Mouse (Mus musculus) stomach, embryonic 14.5 days (tissue): ENCODE data around the gene Cda. TPM values are rescaled to one million over a fixed set of nuclear protein-coding genes. Genes with fewer than 3 reads are reported as not detected.

Source experiments
- ATAC-seq: fragments of 200-750 bp; cut with Nextera tagmentation; 2 replicates; pipeline ENCODE4 v1.8.0; 2017; ENCODE audit warnings: low read depth, moderate TSS enrichment; ENCODE audit not compliant: insufficient number of reproducible peaks, insufficient read depth, low FRiP score
- H3K27ac ChIP-seq: fragments of 300-500 bp; sonication (generic); 2 replicates; pipeline ENCODE4 v1.5.1; 2014; ENCODE audit warnings: mild to moderate bottlenecking, low read length, moderate library complexity, mixed read lengths
- H3K27me3 ChIP-seq: fragments of 300-500 bp; sonication (generic); 2 replicates; pipeline ENCODE4 v1.6.1; 2014; ENCODE audit warnings: low read length, control low read depth, mixed read lengths; ENCODE audit not compliant: control insufficient read depth, insufficient read depth
- H3K36me3 ChIP-seq: fragments of 300-500 bp; sonication (generic); 2 replicates; pipeline ENCODE4 v1.6.1; 2014; ENCODE audit warnings: mild to moderate bottlenecking, control low read depth, low read length, moderate library complexity, mixed read lengths; ENCODE audit not compliant: control insufficient read depth, insufficient read depth
- H3K4me1 ChIP-seq: fragments of 300-500 bp; sonication (generic); 2 replicates; pipeline ENCODE4 v1.6.1; 2014; ENCODE audit warnings: low read length, control low read depth, mixed read lengths; ENCODE audit not compliant: control insufficient read depth, insufficient read depth
- H3K4me2 ChIP-seq: fragments of 300-500 bp; sonication (generic); replicated peaks from 2 replicates; pipeline ENCODE4 v1.6.1; 2014; ENCODE audit warnings: low read depth, low read length, control low read depth
- H3K4me3 ChIP-seq: fragments of 300-500 bp; sonication (generic); 2 replicates; pipeline ENCODE4 v1.5.1; 2014; ENCODE audit warnings: low read depth, low read length, control low read depth
- H3K9ac ChIP-seq: fragments of 300-500 bp; sonication (generic); replicated peaks from 2 replicates; pipeline ENCODE4 v1.6.1; 2014; ENCODE audit warnings: low read depth, mild to moderate bottlenecking, control low read depth, low read length, moderate library complexity, mixed read lengths
- H3K9me3 ChIP-seq: fragments of 300-500 bp; sonication (generic); 2 replicates; pipeline ENCODE4 v1.6.1; 2016; ENCODE audit warnings: low read depth, low read length, control low read depth; ENCODE audit not compliant: control insufficient read depth
- WGBS: fragments of 180-500 bp; shearing (Covaris S2); extraction: QIAGEN DNeasy Blood & Tissue Kit; methylation state at CpG from one replicate; pipeline ENCODE4 v1.1.7; 2014; 5-methylcytosine and 5-hydroxymethylcytosine counted together
- polyA plus RNA-seq: library from polyadenylated mRNA; unstranded; fragments of >200 nt; fragmentation: Nextera tagmentation; extraction: Ambion mirVana; gene quantifications from 2 replicates; pipeline ENCODE4 v1.2.1, GENCODE M21; 2014

The Cda gene
- 8.3 and 11.5 TPM in 2 replicates for polyA plus RNA-seq

DNA sequence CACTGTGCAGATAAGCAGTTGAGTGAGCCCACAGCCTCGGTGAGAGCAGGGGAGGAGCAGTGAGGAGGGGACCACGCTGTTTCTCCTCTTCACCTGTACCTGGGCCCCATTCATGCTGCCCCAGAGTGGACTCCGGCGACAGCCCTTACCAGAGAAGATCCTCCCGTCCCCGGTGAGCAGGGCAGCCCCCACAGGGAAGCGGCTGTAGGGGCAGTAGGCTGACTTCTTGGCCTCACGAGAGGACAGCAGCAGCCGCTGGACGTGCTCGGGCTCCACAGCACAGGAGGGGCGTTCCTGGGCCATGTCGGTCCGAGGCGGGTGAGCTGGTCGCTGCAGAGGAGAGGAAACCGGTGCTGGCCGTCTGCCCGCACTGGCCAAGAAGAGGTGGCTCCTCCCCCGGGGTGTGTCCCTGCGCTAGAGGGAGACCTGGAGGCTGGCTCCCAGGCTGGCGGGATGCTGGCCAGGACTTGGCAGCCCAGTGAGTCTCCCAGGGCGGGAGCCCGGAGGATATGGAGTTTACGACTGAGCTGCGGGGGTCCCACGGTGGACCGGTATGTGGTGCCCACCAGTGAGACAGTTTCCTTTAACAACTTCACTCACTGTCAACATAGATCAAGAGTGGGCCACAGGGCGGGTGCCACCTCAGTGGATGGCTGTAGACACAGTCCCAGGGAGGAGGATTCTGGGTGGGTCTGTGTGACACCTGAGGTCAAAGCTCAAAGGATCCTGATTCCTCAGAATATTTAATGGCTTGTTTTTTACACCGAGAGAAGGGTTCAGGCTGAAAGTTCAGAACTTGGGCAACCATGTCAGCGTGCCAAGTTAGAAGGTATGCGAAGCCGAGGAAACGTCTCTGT lies at the start of gene Cda:
Cda (minus strand) TSS at position 352 of the 857 bp plus-strand sequence.
- Histone ChIP-seq H3K9me3 (no peaks in the 10 kb centered on the region), H3K4me3 (peak within 1 kb of the TSS; percentile 24), H3K27me3 (no peaks in the 10 kb centered on the region), H3K36me3 (no peaks in the 10 kb centered on the region), H3K4me1 (no peaks in the 10 kb centered on the region), H3K4me2 (peak within 1 kb of the TSS; percentile 56), H3K27ac (no peak within 1 kb of the TSS), H3K9ac (peak within 1 kb of the TSS; percentile 10; the same call in 1 of the 2 replicates)
- 8% methylated on average over 34 of the region's 34 CpGs for WGBS
- ATAC-seq: peak; percentile 89

DNA sequence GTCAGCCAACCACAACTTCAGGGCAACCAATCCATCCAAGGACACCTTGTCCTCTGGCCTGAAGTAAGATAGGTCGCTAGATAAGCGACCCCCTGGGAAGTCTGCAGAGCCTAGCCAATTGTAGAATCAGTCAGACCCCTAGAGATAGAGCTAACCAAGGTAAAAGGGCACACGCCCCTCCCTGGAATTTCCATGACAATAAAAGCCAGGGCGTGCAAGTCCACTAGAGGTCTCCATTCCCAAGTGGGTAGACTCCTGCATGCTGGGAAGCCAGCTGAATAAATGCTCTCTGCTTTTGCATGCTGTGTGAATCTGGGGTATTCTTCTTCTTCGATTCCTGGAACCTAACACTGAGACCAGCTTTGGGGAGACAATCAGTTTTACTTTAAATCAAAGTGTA lies 48.6 kb upstream of the Cda start:
- WGBS: 64% methylated on average over 5 of the region's 5 CpGs
- H3K4me2 ChIP-seq: no peak overlapping the region
- no peak overlapping the region for H3K4me3 ChIP-seq
- H3K9me3 ChIP-seq: no peaks in the 10 kb centered on the region
- no peaks in the 10 kb centered on the region for H3K4me1 ChIP-seq
- no peak for ATAC-seq
- no peaks in the 10 kb centered on the region for H3K36me3 ChIP-seq
- no peak overlapping the region for H3K27ac ChIP-seq
- no peak overlapping the region for H3K9ac ChIP-seq
- H3K27me3 ChIP-seq: no peaks in the 10 kb centered on the region

DNA sequence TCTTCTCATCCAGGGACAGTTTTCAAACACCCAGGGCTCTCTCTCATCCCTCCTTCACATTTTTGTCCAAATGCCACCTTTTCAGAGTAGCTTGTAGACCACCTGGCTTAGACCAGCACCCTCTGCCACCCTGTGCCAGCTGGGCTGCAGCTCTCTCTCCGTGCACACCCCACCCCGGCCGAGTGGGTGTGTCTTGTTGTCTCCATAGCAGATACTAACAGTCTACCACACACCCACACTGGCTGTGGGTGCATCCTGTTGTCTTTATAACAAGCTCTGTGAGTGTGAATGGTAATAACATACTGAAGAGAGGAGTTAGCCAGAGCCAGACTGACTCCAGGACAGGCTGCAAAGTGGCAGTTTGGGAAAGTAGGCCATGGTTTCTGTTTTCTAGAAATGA lies 48.2 kb upstream of the Cda start:
- no peaks in the 10 kb centered on the region for H3K36me3 ChIP-seq
- no peaks in the 10 kb centered on the region for H3K9me3 ChIP-seq
- ATAC-seq: no peak
- WGBS: 77% methylated on average over 3 of the region's 3 CpGs
- H3K4me1 ChIP-seq: no peaks in the 10 kb centered on the region
- H3K27ac ChIP-seq: no peak overlapping the region
- H3K9ac ChIP-seq: no peak overlapping the region
- H3K4me3 ChIP-seq: no peak overlapping the region
- no peaks in the 10 kb centered on the region for H3K27me3 ChIP-seq
- H3K4me2 ChIP-seq: no peak overlapping the region

DNA sequence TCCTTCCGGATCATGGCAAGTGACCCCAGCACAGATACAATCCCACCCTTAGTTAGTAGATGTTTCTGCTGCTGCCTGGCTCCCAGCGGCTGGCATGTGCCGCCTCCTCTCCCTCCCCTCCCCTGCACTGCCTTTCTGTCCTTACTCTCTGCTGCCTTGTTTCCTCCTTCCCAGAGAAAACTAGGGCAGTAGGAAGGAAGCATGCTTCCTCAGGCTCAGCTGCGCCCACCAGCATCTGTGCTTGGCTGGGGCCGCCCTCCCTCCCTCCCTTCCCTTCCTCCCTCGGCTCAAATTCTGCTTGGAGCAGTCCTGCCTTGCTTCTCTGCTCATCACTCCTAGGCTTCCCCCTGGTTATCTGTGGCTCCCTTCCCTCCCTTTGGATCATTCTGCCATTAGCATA lies 46.9 kb upstream of the Cda start:
- ATAC-seq: no peak
- no peak overlapping the region for H3K4me2 ChIP-seq

DNA sequence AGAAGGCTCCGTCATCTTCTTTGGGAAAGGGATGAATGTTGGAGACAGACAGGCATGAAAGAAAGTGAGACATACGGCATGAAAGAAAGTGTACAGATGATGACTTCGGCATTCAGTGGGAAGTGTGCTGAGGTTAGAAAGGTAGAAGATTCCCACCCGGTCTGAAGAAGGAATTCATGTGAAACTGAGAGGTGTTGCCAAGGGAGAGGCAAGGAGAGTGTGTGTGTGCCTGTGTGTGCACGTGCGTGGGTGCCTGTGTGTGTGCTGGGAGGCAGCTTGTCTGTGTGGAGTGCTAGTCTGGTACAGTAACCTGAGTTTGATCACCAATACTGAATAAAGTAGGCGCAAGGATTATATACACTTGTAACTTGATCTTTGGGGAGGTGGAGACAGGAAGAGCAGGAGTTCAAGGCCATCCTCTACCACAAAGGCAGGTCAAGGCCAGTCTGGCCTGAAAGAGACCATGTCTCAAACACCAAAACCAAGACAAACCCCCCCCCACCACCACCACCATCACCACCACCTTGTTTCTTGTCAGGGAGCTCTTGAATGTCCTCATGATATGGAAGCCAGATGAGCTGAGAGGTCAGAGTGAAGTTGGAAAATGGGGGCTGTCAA lies 43.8 kb upstream of the Cda start:
- H3K4me2 ChIP-seq: no peak overlapping the region
- no peak overlapping the region for H3K4me3 ChIP-seq
- H3K27ac ChIP-seq: no peak overlapping the region
- 45% methylated on average over 7 of the region's 7 CpGs for WGBS
- no peaks in the 10 kb centered on the region for H3K9me3 ChIP-seq
- H3K36me3 ChIP-seq: no peaks in the 10 kb centered on the region
- no peaks in the 10 kb centered on the region for H3K27me3 ChIP-seq
- no peaks in the 10 kb centered on the region for H3K4me1 ChIP-seq
- no peak overlapping the region for H3K9ac ChIP-seq
- ATAC-seq: no peak

More for the DNA sequence above, 46.9 kb upstream of the Cda start:
- no peak overlapping the region for H3K9ac ChIP-seq
- no peak overlapping the region for H3K4me3 ChIP-seq
- no peaks in the 10 kb centered on the region for H3K9me3 ChIP-seq
- H3K27me3 ChIP-seq: no peaks in the 10 kb centered on the region
- H3K27ac ChIP-seq: no peak overlapping the region
- no peaks in the 10 kb centered on the region for H3K36me3 ChIP-seq
- no peaks in the 10 kb centered on the region for H3K4me1 ChIP-seq
- WGBS: 17% methylated on average over 6 of the region's 6 CpGs

DNA sequence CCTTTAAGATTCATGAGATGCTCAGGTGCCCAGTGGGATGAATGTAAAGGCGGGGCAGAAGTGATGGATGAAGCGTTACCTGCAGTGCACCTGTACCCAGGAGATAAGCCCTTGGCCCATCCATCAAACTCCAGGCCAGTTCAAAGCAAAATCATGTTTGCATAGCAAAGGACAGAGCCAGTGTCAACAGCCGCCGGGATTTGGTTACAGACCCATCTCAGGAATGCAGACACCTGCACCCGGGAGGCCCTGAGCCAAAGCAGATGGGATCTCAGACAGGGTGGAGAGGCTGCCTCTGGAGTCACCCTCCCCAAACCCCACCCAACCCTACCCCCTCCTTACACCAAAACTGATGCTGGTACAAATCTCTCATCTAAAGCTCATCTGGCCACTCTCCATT lies 43.2 kb upstream of the Cda start:
- WGBS: 10% methylated on average over 5 of the region's 5 CpGs
- Histone ChIP-seq H3K9ac (no peak overlapping the region), H3K4me1 (no peaks in the 10 kb centered on the region), H3K27ac (no peak overlapping the region), H3K36me3 (no peaks in the 10 kb centered on the region), H3K4me2 (no peak overlapping the region), H3K27me3 (no peaks in the 10 kb centered on the region), H3K9me3 (no peaks in the 10 kb centered on the region), H3K4me3 (no peak overlapping the region)
- ATAC-seq: peak; percentile 46; the same call in 1 of the 2 replicates

DNA sequence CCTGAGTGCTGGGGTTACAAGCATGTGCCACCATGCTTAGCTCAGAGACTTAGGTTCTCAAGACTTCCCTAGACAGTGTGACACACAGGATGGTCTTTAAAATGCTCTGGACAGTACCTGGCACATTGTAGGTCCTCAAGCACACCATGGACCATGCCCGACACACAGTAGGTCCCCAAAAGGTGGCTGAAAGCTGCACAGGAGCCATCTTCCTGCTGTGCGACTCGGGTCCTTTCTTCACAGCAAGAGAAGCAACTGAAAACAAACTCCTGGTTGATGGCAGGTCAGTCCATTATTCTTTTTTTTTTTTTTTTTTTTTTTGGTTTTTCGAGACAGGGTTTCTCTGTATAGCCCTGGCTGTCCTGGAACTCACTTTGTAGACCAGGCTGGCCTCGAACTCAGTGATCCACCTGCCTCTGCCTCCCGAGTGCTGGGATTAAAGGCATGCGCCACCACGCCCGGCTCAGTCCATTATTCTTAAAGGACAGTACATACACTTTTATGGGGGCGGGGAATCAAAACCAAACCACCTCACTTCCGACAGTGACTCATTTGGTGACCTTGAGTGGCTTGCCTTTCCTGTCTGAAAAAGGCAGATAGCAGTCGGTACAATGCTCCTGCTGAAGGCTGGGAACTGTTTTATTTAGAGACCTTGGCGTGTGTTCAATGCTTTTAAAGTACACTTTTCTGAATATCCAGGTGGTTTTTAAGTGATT lies 39.8 kb upstream of the Cda start:
- H3K4me1 ChIP-seq: no peaks in the 10 kb centered on the region
- no peak overlapping the region for H3K27ac ChIP-seq
- no peaks in the 10 kb centered on the region for H3K9me3 ChIP-seq
- no peaks in the 10 kb centered on the region for H3K36me3 ChIP-seq
- WGBS: 64% methylated on average over 12 of the region's 13 CpGs
- H3K27me3 ChIP-seq: no peaks in the 10 kb centered on the region
- no peak overlapping the region for H3K9ac ChIP-seq
- no peak for ATAC-seq
- H3K4me3 ChIP-seq: no peak overlapping the region
- H3K4me2 ChIP-seq: no peak overlapping the region

DNA sequence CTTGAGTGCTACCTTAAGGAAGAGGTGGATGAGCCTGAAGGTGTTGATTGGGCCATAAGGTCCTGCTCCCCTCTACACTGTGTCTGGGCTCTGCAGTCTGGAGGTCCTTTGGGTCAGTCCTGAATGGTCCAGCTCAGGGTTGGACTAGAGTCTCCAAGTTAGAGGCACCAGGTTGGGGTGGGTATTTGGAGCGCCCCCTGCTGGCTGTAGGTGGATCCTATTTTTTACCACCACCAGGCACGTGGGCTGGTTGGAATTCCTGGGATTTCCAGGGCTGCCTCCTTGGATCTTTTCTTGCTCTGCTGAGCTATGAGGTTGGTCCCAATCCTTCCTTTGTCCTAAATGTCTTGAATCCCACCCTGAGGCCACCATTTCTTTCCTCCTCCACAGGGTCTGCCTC lies 37.0 kb upstream of the Cda start:
- no peaks in the 10 kb centered on the region for H3K4me1 ChIP-seq
- H3K4me3 ChIP-seq: no peak overlapping the region
- no peak overlapping the region for H3K9ac ChIP-seq
- WGBS: 3% methylated on average over 2 of the region's 2 CpGs
- no peaks in the 10 kb centered on the region for H3K27me3 ChIP-seq
- H3K9me3 ChIP-seq: no peaks in the 10 kb centered on the region
- no peak for ATAC-seq
- H3K36me3 ChIP-seq: no peaks in the 10 kb centered on the region
- H3K4me2 ChIP-seq: no peak overlapping the region
- H3K27ac ChIP-seq: no peak overlapping the region
